Comparison of ENCODE assay signal across 11 mouse cellular contexts in the genomic region with DNA sequence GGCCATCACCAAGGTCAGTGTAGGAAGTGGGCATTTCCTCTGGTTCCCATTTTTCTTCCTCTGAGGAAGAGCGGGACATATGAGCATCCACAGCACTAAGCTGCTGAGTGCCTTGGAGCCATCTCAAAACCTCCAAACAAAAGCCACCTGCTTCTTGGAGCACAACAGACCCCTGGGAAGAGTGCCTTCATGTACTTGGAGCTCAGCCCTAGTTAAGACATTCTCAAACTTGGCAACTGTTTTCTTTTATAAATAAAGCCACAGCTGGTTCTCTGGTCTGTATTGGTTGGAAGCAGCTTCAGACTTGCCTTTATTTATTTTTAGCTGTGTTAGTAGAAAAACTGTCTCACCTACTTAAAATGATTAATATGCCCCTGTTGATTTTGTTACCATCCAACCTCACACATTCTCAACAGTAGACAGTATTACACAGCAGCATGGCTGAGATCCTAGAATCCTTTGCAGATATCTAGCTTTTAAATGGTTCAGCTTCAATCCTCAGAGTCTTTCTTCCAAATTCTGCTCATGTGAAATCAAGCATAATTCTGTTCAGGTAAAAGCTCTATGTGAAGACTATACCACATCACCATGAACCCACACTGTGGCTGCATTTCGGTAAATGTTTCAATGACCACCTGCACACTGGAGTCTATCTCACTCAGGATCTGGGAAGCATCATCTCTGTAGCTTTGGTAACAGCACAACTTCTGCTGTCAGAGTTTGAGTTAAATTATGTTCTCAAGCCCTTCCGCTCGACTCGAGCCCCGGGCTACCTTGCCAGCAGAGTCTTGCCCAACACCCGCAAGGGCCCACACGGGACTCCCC.
A peak's percentile ranks its signal among the peaks of the same experiment; 100 is the strongest.
DNase-seq lines count a peak whose midpoint lies in the region; ATAC-seq lines count a peak whose summit lies in the region.
"Had no signal": no experiment of that assay in that cellular context is flagged by ENCODE, and none has a peak within 500 bp of the region (broad histone marks: within the 10 kb centered on the region; RNA-seq: fewer than 3 reads in every experiment).

No protein-coding gene starts in this region.

- no peak for ATAC-seq in forebrain, embryonic 14.5 days
- ATAC-seq in forebrain, embryonic 15.5 days (replicated peaks) = no peak
- ATAC-seq in midbrain, embryonic 11.5 days (ENCODE audit: low FRiP score) = no peak
- no peak for ATAC-seq in CD4-positive, CD25-positive, alpha-beta regulatory T cell, adult 4 months

- 90% methylated on average over 8 of the region's 8 CpGs for WGBS in forebrain, embryonic 14.5 days
- 92% methylated on average over 8 of the region's 8 CpGs for WGBS in forebrain, embryonic 15.5 days
- WGBS in midbrain, embryonic 11.5 days = 88% methylated on average over 7 of the region's 8 CpGs

- no peak overlapping the region for H3K4me3 ChIP-seq in forebrain, embryonic 14.5 days (ENCODE audit: low read depth, low read length)
- H3K4me3 ChIP-seq in forebrain, embryonic 15.5 days = no peak overlapping the region
- no peak overlapping the region for H3K4me3 ChIP-seq in midbrain, embryonic 11.5 days (ENCODE audit: low read depth, low read length)
- H3K4me3 ChIP-seq: hindbrain, embryonic 13.5 days had no signal

- H3K9ac ChIP-seq in forebrain, embryonic 14.5 days (ENCODE audit: low read length) = no peak overlapping the region
- no peak overlapping the region for H3K9ac ChIP-seq in forebrain, embryonic 15.5 days (replicated peaks)
- H3K9ac ChIP-seq in midbrain, embryonic 11.5 days (ENCODE audit: low read length) = no peak overlapping the region
- H3K9ac ChIP-seq: hindbrain, embryonic 13.5 days had no signal

- peak; percentile 2 for DNase-seq in forebrain, embryonic 14.5 days (ENCODE audit: low spot score)
- peak; percentile 7 to 41 for DNase-seq in left cerebral cortex, postnatal 14 days (ENCODE audit: low spot score in 2 of 2)
- DNase-seq in left cerebral cortex, adult 11 months (ENCODE audit: low spot score) = no peak
- peak; percentile 67 to 70 for DNase-seq in heart, postnatal 10 days
- DNase-seq in lung, postnatal 25 days (ENCODE audit: low spot score) = peak; percentile 21
- no peak for DNase-seq in midbrain, embryonic 11.5 days (ENCODE audit: low spot score, missing footprints)
- DNase-seq: left cerebral cortex, postnatal 4 days; right cerebral cortex, postnatal 4 days had no signal

- H3K36me3 ChIP-seq in forebrain, embryonic 14.5 days (ENCODE audit: control insufficient read depth, insufficient read depth, low read length) = no peaks in the 10 kb centered on the region
- H3K36me3 ChIP-seq in forebrain, embryonic 15.5 days = no peaks in the 10 kb centered on the region
- H3K36me3 ChIP-seq in midbrain, embryonic 11.5 days (ENCODE audit: control insufficient read depth, insufficient read depth, low read length) = no peaks in the 10 kb centered on the region
- H3K36me3 ChIP-seq: hindbrain, embryonic 13.5 days had no signal

- H3K4me1 ChIP-seq in forebrain, embryonic 14.5 days (ENCODE audit: control insufficient read depth, insufficient read depth, low read length) = no peaks in the 10 kb centered on the region
- no peaks in the 10 kb centered on the region for H3K4me1 ChIP-seq in forebrain, embryonic 15.5 days
- no peaks in the 10 kb centered on the region for H3K4me1 ChIP-seq in midbrain, embryonic 11.5 days (ENCODE audit: control insufficient read depth, insufficient read depth, low read length)
- H3K4me1 ChIP-seq: hindbrain, embryonic 13.5 days had no signal

- no peaks in the 10 kb centered on the region for H3K27me3 ChIP-seq in forebrain, embryonic 14.5 days (replicated peaks; ENCODE audit: control insufficient read depth, insufficient read depth, low read length)
- H3K27me3 ChIP-seq in forebrain, embryonic 15.5 days = no peaks in the 10 kb centered on the region
- no peaks in the 10 kb centered on the region for H3K27me3 ChIP-seq in midbrain, embryonic 11.5 days (ENCODE audit: control insufficient read depth, insufficient read depth, low read length)
- H3K27me3 ChIP-seq: hindbrain, embryonic 13.5 days had no signal

- H3K4me2 ChIP-seq in forebrain, embryonic 14.5 days (ENCODE audit: low read length) = no peak overlapping the region
- H3K4me2 ChIP-seq in forebrain, embryonic 15.5 days (replicated peaks) = no peak overlapping the region
- no peak overlapping the region for H3K4me2 ChIP-seq in midbrain, embryonic 11.5 days
- H3K4me2 ChIP-seq: hindbrain, embryonic 13.5 days had no signal

- H3K27ac ChIP-seq in forebrain, embryonic 14.5 days (ENCODE audit: low read depth, low read length) = no peak overlapping the region
- H3K27ac ChIP-seq in forebrain, embryonic 15.5 days (replicated peaks) = no peak overlapping the region
- no peak overlapping the region for H3K27ac ChIP-seq in midbrain, embryonic 11.5 days (ENCODE audit: low read depth, low read length)
- H3K27ac ChIP-seq: hindbrain, embryonic 13.5 days had no signal

- intact Hi-C loops in left cerebral cortex, postnatal 14 days (cut with DNase I) = no loop called here
- intact Hi-C loops in heart, postnatal 10 days (cut with DNase I) = no loop called here

- H3K9me3 ChIP-seq in forebrain, embryonic 14.5 days (replicated peaks; ENCODE audit: control insufficient read depth, low read length) = no peaks in the 10 kb centered on the region
- H3K9me3 ChIP-seq in forebrain, embryonic 15.5 days = no peaks in the 10 kb centered on the region
- H3K9me3 ChIP-seq in midbrain, embryonic 11.5 days (ENCODE audit: control insufficient read depth, low read length) = no peaks in the 10 kb centered on the region
- H3K9me3 ChIP-seq: hindbrain, embryonic 13.5 days had no signal

Comparison
In these comparisons a context has a peak if more than half of its experiments do, and no peak if none do; other contexts are left out.
1. DNase-seq: peak in forebrain, embryonic 14.5 days (single experiment), left cerebral cortex, postnatal 14 days (2 of 2), heart, postnatal 10 days (2 of 2) and lung, postnatal 25 days (single experiment); none in left cerebral cortex, adult 11 months (single experiment) and midbrain, embryonic 11.5 days (single experiment).